Mouse (Mus musculus) intestine, embryonic 16.5 days (tissue): ENCODE data around the gene Garnl3. TPM values are rescaled to one million over a fixed set of nuclear protein-coding genes. Genes with fewer than 3 reads are reported as not detected.
"Not testable (repeated sequence)": the region's sequence is repeated elsewhere in the genome, so short reads cannot be mapped to it uniquely, and the experiment has no call there.

Experiments used
- ATAC-seq: fragments of 200-750 bp; cut with Nextera tagmentation; 2 replicates; pipeline ENCODE4 v1.8.0; 2017; ENCODE audit warnings: moderate TSS enrichment, moderate library complexity
- H3K27ac ChIP-seq: fragments of 300-500 bp; sonication (generic); 2 replicates; pipeline ENCODE4 v1.5.1; 2014; ENCODE audit warnings: mild to moderate bottlenecking, low read length
- H3K27me3 ChIP-seq: fragments of 300-500 bp; sonication (generic); replicated peaks from 2 replicates; pipeline ENCODE4 v1.6.1; 2014; ENCODE audit warnings: low read length, control low read depth, mixed read lengths; ENCODE audit not compliant: control insufficient read depth, insufficient read depth
- H3K36me3 ChIP-seq: fragments of 300-500 bp; sonication (generic); 2 replicates; pipeline ENCODE4 v1.6.1; 2014; ENCODE audit warnings: low read length, control low read depth; ENCODE audit not compliant: control insufficient read depth, insufficient read depth
- H3K4me1 ChIP-seq: fragments of 300-500 bp; sonication (generic); 2 replicates; pipeline ENCODE4 v1.6.1; 2014; ENCODE audit warnings: low read length, control low read depth, mixed read lengths; ENCODE audit not compliant: control insufficient read depth, insufficient read depth
- H3K4me2 ChIP-seq: fragments of 300-500 bp; sonication (generic); 2 replicates; pipeline ENCODE4 v1.6.1; 2014; ENCODE audit warnings: low read depth, low read length, control low read depth
- H3K4me3 ChIP-seq: fragments of 300-500 bp; sonication (generic); 2 replicates; pipeline ENCODE4 v1.5.1; 2014; ENCODE audit warnings: mild to moderate bottlenecking, low read length
- H3K9ac ChIP-seq: fragments of 300-500 bp; sonication (generic); 2 replicates; pipeline ENCODE4 v1.6.1; 2014; ENCODE audit warnings: low read depth, low read length
- H3K9me3 ChIP-seq: fragments of 300-500 bp; sonication (generic); 2 replicates; pipeline ENCODE4 v1.6.1; 2016; ENCODE audit warnings: low read length, control low read depth; ENCODE audit not compliant: control insufficient read depth
- WGBS: fragments of 180-500 bp; shearing (Covaris S2); extraction: QIAGEN DNeasy Blood & Tissue Kit; methylation state at CpG from one replicate; pipeline ENCODE4 v1.1.7; 2014; 5-methylcytosine and 5-hydroxymethylcytosine counted together
- polyA plus RNA-seq: library from polyadenylated mRNA; unstranded; fragments of >200 nt; fragmentation: Nextera tagmentation; extraction: Ambion mirVana; gene quantifications from 2 replicates; pipeline ENCODE4 v1.2.1, GENCODE M21; 2015

The Garnl3 gene
- polyA plus RNA-seq, 1 experiment from 2014 or later = 10.2 TPM

DNA sequence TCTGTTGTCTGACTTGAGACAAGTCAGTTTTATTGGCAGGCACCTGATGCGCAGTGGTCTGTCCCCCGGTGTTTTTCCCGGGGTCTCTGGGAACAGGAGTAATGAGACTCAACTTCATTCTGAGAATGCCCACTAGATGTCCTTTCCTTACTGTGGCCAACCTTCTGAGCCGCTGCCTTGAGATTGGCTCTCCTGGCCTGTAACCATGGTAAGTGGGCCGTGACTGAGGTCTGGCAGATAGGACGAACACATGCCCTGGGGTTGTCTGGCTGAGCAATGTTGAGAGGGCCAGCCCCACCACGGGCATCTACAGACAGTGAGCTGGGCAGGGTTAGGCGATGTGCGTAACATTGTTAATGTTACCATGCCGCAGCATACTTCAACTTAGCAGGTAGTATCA lies 106.9 kb downstream of the Garnl3 start:
- H3K9me3 ChIP-seq = no peaks in the 10 kb centered on the region
- H3K36me3 ChIP-seq = no peaks in the 10 kb centered on the region
- no peak overlapping the region for H3K9ac ChIP-seq
- H3K4me3 ChIP-seq = no peak overlapping the region
- peak; percentile 38; the same call in 1 of the 2 replicates for ATAC-seq
- 65% methylated on average over 10 of the region's 10 CpGs for WGBS
- H3K4me2 ChIP-seq = no peak overlapping the region
- no peaks in the 10 kb centered on the region for H3K4me1 ChIP-seq
- no peak overlapping the region for H3K27ac ChIP-seq
- H3K27me3 ChIP-seq = no peaks in the 10 kb centered on the region

- 82% methylated on average over 6 of the region's 6 CpGs for WGBS
- no peak for ATAC-seq
- Histone ChIP-seq H3K36me3 (no peaks in the 10 kb centered on the region), H3K4me1 (no peaks in the 10 kb centered on the region), H3K4me3 (no peak overlapping the region), H3K9me3 (no peaks in the 10 kb centered on the region), H3K27me3 (no peaks in the 10 kb centered on the region), H3K9ac (no peak overlapping the region), H3K27ac (no peak overlapping the region), H3K4me2 (no peak overlapping the region)
Measured at GRCm38 (mm10) chr2:33022846-33023245, 108.6 kb downstream of the Garnl3 start.

DNA sequence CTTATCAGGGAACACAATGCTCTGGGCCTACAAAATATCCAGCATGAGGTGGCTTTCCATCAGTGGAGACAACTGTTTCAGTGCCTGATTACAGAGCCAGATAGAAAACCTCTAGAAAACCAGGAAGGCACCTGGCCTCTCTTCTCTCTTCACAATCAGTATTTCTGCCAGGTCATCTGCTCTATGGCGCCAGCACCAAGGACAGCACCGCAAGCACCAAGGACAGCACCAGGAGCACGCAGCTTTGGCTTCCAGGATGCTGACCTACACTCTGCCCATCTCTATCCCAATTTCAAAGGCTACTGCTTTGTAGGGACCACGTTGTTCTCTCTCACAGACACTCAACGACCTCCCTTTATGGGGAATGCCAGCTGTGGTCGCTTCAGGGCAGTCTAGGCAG lies 113.4 kb downstream of the Garnl3 start:
- no peaks in the 10 kb centered on the region for H3K9me3 ChIP-seq
- H3K4me3 ChIP-seq = no peak overlapping the region
- H3K4me1 ChIP-seq = no peaks in the 10 kb centered on the region
- no peak overlapping the region for H3K9ac ChIP-seq
- no peak overlapping the region for H3K4me2 ChIP-seq
- H3K27ac ChIP-seq = no peak overlapping the region
- H3K36me3 ChIP-seq = no peaks in the 10 kb centered on the region
- 7% methylated on average over 6 of the region's 6 CpGs for WGBS
- ATAC-seq = no peak
- no peaks in the 10 kb centered on the region for H3K27me3 ChIP-seq

- Histone ChIP-seq H3K4me2 (no peak overlapping the region), H3K9me3 (no peaks in the 10 kb centered on the region), H3K36me3 (no peaks in the 10 kb centered on the region), H3K9ac (no peak overlapping the region), H3K27me3 (no peaks in the 10 kb centered on the region), H3K4me1 (no peaks in the 10 kb centered on the region), H3K27ac (no peak overlapping the region), H3K4me3 (no peak overlapping the region)
- ATAC-seq = no peak
- WGBS = 75% methylated on average over 2 of the region's 2 CpGs
Measured at GRCm38 (mm10) chr2:33017191-33017590, 114.3 kb downstream of the Garnl3 start.

DNA sequence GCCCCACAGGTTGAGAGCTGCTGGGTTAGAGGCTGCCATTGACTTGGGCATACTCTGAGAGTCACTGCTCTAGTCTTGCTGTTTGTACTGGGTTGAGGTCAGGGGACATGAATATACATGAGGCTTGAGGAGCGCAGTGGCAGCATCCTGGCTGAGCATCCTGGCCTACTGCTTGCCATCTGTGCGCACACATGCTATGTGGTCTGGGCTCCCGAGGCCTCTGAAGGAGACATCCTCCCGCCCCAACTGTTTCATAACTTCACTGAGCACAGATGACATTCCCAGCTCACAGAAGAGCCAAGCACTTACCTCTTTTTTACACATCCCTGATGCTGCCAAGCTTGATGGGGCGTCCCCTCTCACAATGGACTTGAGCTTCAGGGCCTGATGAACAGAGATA lies 116.6 kb downstream of the Garnl3 start:
- H3K27ac ChIP-seq = no peak overlapping the region
- no peaks in the 10 kb centered on the region for H3K4me1 ChIP-seq
- H3K4me3 ChIP-seq = no peak overlapping the region
- no peaks in the 10 kb centered on the region for H3K36me3 ChIP-seq
- no peaks in the 10 kb centered on the region for H3K27me3 ChIP-seq
- H3K9me3 ChIP-seq = no peaks in the 10 kb centered on the region
- H3K4me2 ChIP-seq = no peak overlapping the region
- H3K9ac ChIP-seq = no peak overlapping the region
- no peak for ATAC-seq
- WGBS = 82% methylated on average over 5 of the region's 5 CpGs

GRCm38 (mm10) chr2:33009055-33009454 lies 122.4 kb downstream of the Garnl3 start:
- not testable (repeated sequence) for H3K27me3 ChIP-seq, ATAC-seq, H3K4me3 ChIP-seq, H3K27ac ChIP-seq, H3K36me3 ChIP-seq, H3K4me1 ChIP-seq, H3K9ac ChIP-seq, H3K9me3 ChIP-seq, H3K4me2 ChIP-seq
- 85% methylated on average over 4 of the region's 4 CpGs for WGBS

GRCm38 (mm10) chr2:33005041-33005440 lies 126.4 kb downstream of the Garnl3 start:
- no peak for ATAC-seq
- Histone ChIP-seq H3K4me3 (no peak overlapping the region), H3K4me2 (no peak overlapping the region), H3K27ac (no peak overlapping the region), H3K9me3 (no peaks in the 10 kb centered on the region), H3K9ac (no peak overlapping the region), H3K27me3 (no peaks in the 10 kb centered on the region), H3K4me1 (no peaks in the 10 kb centered on the region), H3K36me3 (no peaks in the 10 kb centered on the region)
- 67% methylated on average over 5 of the region's 5 CpGs for WGBS

- H3K9ac ChIP-seq = no peak overlapping the region
- no peak overlapping the region for H3K27ac ChIP-seq
- no peaks in the 10 kb centered on the region for H3K9me3 ChIP-seq
- 89% methylated on average over 7 of the region's 7 CpGs for WGBS
- H3K4me1 ChIP-seq = no peaks in the 10 kb centered on the region
- no peaks in the 10 kb centered on the region for H3K27me3 ChIP-seq
- no peak for ATAC-seq
- H3K4me3 ChIP-seq = no peak overlapping the region
- no peaks in the 10 kb centered on the region for H3K36me3 ChIP-seq
- no peak overlapping the region for H3K4me2 ChIP-seq
Measured at GRCm38 (mm10) chr2:33002144-33002543, 129.3 kb downstream of the Garnl3 start.

- H3K36me3 ChIP-seq = no peaks in the 10 kb centered on the region
- no peaks in the 10 kb centered on the region for H3K9me3 ChIP-seq
- H3K4me3 ChIP-seq = no peak overlapping the region
- no peak for ATAC-seq
- H3K4me1 ChIP-seq = no peaks in the 10 kb centered on the region
- no peaks in the 10 kb centered on the region for H3K27me3 ChIP-seq
- WGBS = 87% methylated on average over 2 of the region's 2 CpGs
- H3K9ac ChIP-seq = no peak overlapping the region
- H3K27ac ChIP-seq = no peak overlapping the region
- H3K4me2 ChIP-seq = no peak overlapping the region
Measured at GRCm38 (mm10) chr2:32999752-33000151, 131.7 kb downstream of the Garnl3 start.

- no peaks in the 10 kb centered on the region for H3K4me1 ChIP-seq
- 82% methylated on average over 4 of the region's 4 CpGs for WGBS
Measured at GRCm38 (mm10) chr2:32997792-32998191, 133.7 kb downstream of the Garnl3 start.

More at GRCm38 (mm10) chr2:32997792-32998191, 133.7 kb downstream of the Garnl3 start:
- no peaks in the 10 kb centered on the region for H3K9me3 ChIP-seq
- H3K9ac ChIP-seq = no peak overlapping the region
- no peak overlapping the region for H3K4me3 ChIP-seq
- H3K4me2 ChIP-seq = no peak overlapping the region
- H3K36me3 ChIP-seq = no peaks in the 10 kb centered on the region
- H3K27ac ChIP-seq = no peak overlapping the region
- ATAC-seq = no peak
- no peaks in the 10 kb centered on the region for H3K27me3 ChIP-seq
